Mouse (Mus musculus) heart, embryonic 13.5 days (tissue): ENCODE measurements around the gene Ppp1r9a. TPM values are rescaled to one million over a fixed set of nuclear protein-coding genes. Genes with fewer than 3 reads are reported as not detected.

ENCODE experiments used
- polyA plus RNA-seq: library from polyadenylated mRNA; unstranded; fragments of >200 nt; fragmentation: Nextera tagmentation; extraction: Ambion mirVana; gene quantifications from 2 replicates; pipeline ENCODE4 v1.2.1, GENCODE M21; 2015

Gene Ppp1r9a
- polyA plus RNA-seq, 1 experiment from 2014 or later: 13.1 TPM

Other genes with a start within 250 kb of the Ppp1r9a start
- 55.9 and 56.9 TPM in 2 replicates for gene Sgce, start 155.7 kb upstream of the Ppp1r9a start, polyA plus RNA-seq
- 2.5 and 2.6 TPM in 2 replicates for gene Peg10, start 155.6 kb upstream of the Ppp1r9a start, polyA plus RNA-seq